Mouse (Mus musculus): ENCODE measurements at regions not wholly inside any gene's neighbourhood (a gene's known extent, or its start where the extent isn't known, plus 50 kb on each side); places are given as distances from the start of the nearest gene placed in this dataset.
A peak's percentile ranks its signal among the peaks of the same experiment; 100 is the strongest.

DNA sequence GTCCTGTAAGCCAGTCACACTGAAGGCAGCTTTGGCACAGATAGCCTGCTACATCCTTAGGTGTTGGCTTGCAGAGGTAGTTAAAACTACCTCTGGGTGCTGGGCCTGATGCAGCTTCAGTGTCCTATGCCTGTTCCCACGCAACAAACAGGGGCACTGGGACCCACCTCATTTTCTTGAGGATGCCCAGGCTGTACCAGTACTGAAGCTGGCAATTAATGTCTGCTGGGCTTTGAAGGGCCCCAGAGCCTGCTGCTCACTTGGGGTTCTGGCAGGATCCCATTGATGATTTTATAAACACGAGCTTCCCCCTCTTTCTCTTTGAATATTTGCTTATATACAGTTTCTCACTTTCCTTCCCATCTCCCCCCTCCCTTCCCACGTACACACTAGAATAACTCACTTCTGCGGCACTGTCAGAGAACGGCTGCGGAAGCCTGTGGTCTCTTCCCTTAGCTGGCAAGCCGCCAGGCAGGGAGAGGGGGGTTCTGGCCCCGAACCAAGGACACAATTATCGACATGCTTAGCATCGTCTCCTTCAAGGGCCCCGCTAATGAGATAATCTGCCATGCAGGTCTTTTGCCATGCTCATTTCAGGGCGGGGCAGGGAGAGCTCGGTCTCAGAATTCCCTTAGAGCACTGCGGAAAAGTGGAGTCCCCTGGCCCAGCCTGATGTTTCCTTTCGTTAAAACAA lies 182.9 kb downstream of the Abhd5 start:
- Histone ChIP-seq H3K4me3 (ENCODE audit: insufficient read depth in 1 of 2, low read depth in 1 of 2, low read length in 2 of 2, poor library complexity in 1 of 2, severe bottlenecking in 1 of 2) (no peak overlapping the region), H3K36me3 (ENCODE audit: control insufficient read depth, insufficient read depth, low read length, poor library complexity, severe bottlenecking) (no peaks in the 10 kb centered on the region), H3K9me3 (ENCODE audit: control insufficient read depth, insufficient read depth, low read depth, low read length) (no peaks in the 10 kb centered on the region), H3K27ac (ENCODE audit: insufficient read depth, low read depth, low read length, poor library complexity, severe bottlenecking) (no peak overlapping the region), H3K9ac (ENCODE audit: insufficient read depth, low read depth, low read length, poor library complexity, severe bottlenecking) (no peak overlapping the region), H3K4me1 (ENCODE audit: control insufficient read depth in 2 of 2, insufficient read depth in 2 of 2, low read length in 2 of 2, poor library complexity in 1 of 2) (no peaks in the 10 kb centered on the region)
- no peak for DNase-seq (ENCODE audit: low read depth, low spot score)
- TF ChIP-seq ZC3H11A (IDR thresholded peaks at IDR 0.05; ENCODE audit: borderline replicate concordance, low read depth, low read length) = no peak
- in situ Hi-C loops (cut with MboI; ENCODE audit: low sequenced_read_pairs in 2 of 2, unreplicated experiment in 2 of 2) = no loop called here

GRCm38 (mm10) chr9:122534965-122535364 lies 183.6 kb downstream of the Abhd5 start:
- H3K9me3 ChIP-seq (ENCODE audit: control insufficient read depth, insufficient read depth, low read depth, low read length) = no peaks in the 10 kb centered on the region
- H3K9ac ChIP-seq (ENCODE audit: insufficient read depth, low read depth, low read length, poor library complexity, severe bottlenecking) = no peak overlapping the region
- in situ Hi-C loops (cut with MboI; ENCODE audit: low sequenced_read_pairs in 2 of 2, unreplicated experiment in 2 of 2) = no loop called here
- no peak for TF ChIP-seq ZC3H11A (IDR thresholded peaks at IDR 0.05; ENCODE audit: borderline replicate concordance, low read depth, low read length)
- no peak for TF ChIP-seq MAFK (IDR thresholded peaks at IDR 0.05; ENCODE audit: insufficient read depth, low read depth, low read length)
- TF ChIP-seq CHD2 (IDR thresholded peaks at IDR 0.05; ENCODE audit: low read depth, low read length) = no peak
- no peak for TF ChIP-seq HCFC1 (IDR thresholded peaks at IDR 0.05; ENCODE audit: borderline replicate concordance, insufficient read depth, low read length)
- TF ChIP-seq ZNF384 (IDR thresholded peaks at IDR 0.05; ENCODE audit: low read depth, low read length) = no peak
- DNase-seq (ENCODE audit: low read depth, low spot score) = no peak
- no peak overlapping the region for H3K27ac ChIP-seq (ENCODE audit: insufficient read depth, low read depth, low read length, poor library complexity, severe bottlenecking)
- H3K4me1 ChIP-seq (ENCODE audit: control insufficient read depth in 2 of 2, insufficient read depth in 2 of 2, low read length in 2 of 2, poor library complexity in 1 of 2) = no peaks in the 10 kb centered on the region
- H3K4me3 ChIP-seq (ENCODE audit: insufficient read depth in 1 of 2, low read depth in 1 of 2, low read length in 2 of 2, poor library complexity in 1 of 2, severe bottlenecking in 1 of 2) = no peak overlapping the region
- H3K36me3 ChIP-seq (ENCODE audit: control insufficient read depth, insufficient read depth, low read length, poor library complexity, severe bottlenecking) = no peaks in the 10 kb centered on the region

- in situ Hi-C loops (cut with MboI; ENCODE audit: low sequenced_read_pairs in 2 of 2, unreplicated experiment in 2 of 2) = no loop called here
- DNase-seq (ENCODE audit: low read depth, low spot score) = peak; percentile 15
- H3K9ac ChIP-seq (ENCODE audit: insufficient read depth, low read depth, low read length, poor library complexity, severe bottlenecking) = no peak overlapping the region
- no peak for TF ChIP-seq ZNF384 (IDR thresholded peaks at IDR 0.05; ENCODE audit: low read depth, low read length)
- no peak for TF ChIP-seq CHD2 (IDR thresholded peaks at IDR 0.05; ENCODE audit: low read depth, low read length)
- no peak for TF ChIP-seq HCFC1 (IDR thresholded peaks at IDR 0.05; ENCODE audit: borderline replicate concordance, insufficient read depth, low read length)
- TF ChIP-seq ZC3H11A (IDR thresholded peaks at IDR 0.05; ENCODE audit: borderline replicate concordance, low read depth, low read length) = no peak
- TF ChIP-seq MAFK (IDR thresholded peaks at IDR 0.05; ENCODE audit: insufficient read depth, low read depth, low read length) = no peak
- H3K4me1 ChIP-seq (ENCODE audit: control insufficient read depth in 2 of 2, insufficient read depth in 2 of 2, low read length in 2 of 2, poor library complexity in 1 of 2) = no peaks in the 10 kb centered on the region
- no peaks in the 10 kb centered on the region for H3K36me3 ChIP-seq (ENCODE audit: control insufficient read depth, insufficient read depth, low read length, poor library complexity, severe bottlenecking)
- H3K27ac ChIP-seq (ENCODE audit: insufficient read depth, low read depth, low read length, poor library complexity, severe bottlenecking) = no peak overlapping the region
- H3K9me3 ChIP-seq (ENCODE audit: control insufficient read depth, insufficient read depth, low read depth, low read length) = no peaks in the 10 kb centered on the region
- H3K4me3 ChIP-seq (ENCODE audit: insufficient read depth in 1 of 2, low read depth in 1 of 2, low read length in 2 of 2, poor library complexity in 1 of 2, severe bottlenecking in 1 of 2) = no peak overlapping the region
Measured at GRCm38 (mm10) chr9:122540091-122540490, 188.7 kb downstream of the Abhd5 start.

GRCm38 (mm10) chr9:122556051-122556450 lies 191.1 kb upstream of the Topaz1 start:
- no peak for DNase-seq (ENCODE audit: low read depth, low spot score)
- H3K4me3 ChIP-seq (ENCODE audit: insufficient read depth in 1 of 2, low read depth in 1 of 2, low read length in 2 of 2, poor library complexity in 1 of 2, severe bottlenecking in 1 of 2) = no peak overlapping the region
- TF ChIP-seq CHD2 (IDR thresholded peaks at IDR 0.05; ENCODE audit: low read depth, low read length) (no peak), ZC3H11A (IDR thresholded peaks at IDR 0.05; ENCODE audit: borderline replicate concordance, low read depth, low read length) (no peak), HCFC1 (IDR thresholded peaks at IDR 0.05; ENCODE audit: borderline replicate concordance, insufficient read depth, low read length) (no peak), ZNF384 (IDR thresholded peaks at IDR 0.05; ENCODE audit: low read depth, low read length) (no peak), MAFK (IDR thresholded peaks at IDR 0.05; ENCODE audit: insufficient read depth, low read depth, low read length) (no peak)

GRCm38 (mm10) chr9:122566060-122566459 lies 181.1 kb upstream of the Topaz1 start:
- no peak for DNase-seq (ENCODE audit: low read depth, low spot score)
- H3K36me3 ChIP-seq (ENCODE audit: control insufficient read depth, insufficient read depth, low read length, poor library complexity, severe bottlenecking) = no peaks in the 10 kb centered on the region
- TF ChIP-seq CHD2 (IDR thresholded peaks at IDR 0.05; ENCODE audit: low read depth, low read length) (no peak), ZC3H11A (IDR thresholded peaks at IDR 0.05; ENCODE audit: borderline replicate concordance, low read depth, low read length) (no peak), MAFK (IDR thresholded peaks at IDR 0.05; ENCODE audit: insufficient read depth, low read depth, low read length) (no peak), ZNF384 (IDR thresholded peaks at IDR 0.05; ENCODE audit: low read depth, low read length) (no peak), HCFC1 (IDR thresholded peaks at IDR 0.05; ENCODE audit: borderline replicate concordance, insufficient read depth, low read length) (no peak)
- H3K27ac ChIP-seq (ENCODE audit: insufficient read depth, low read depth, low read length, poor library complexity, severe bottlenecking) = no peak overlapping the region
- no peak overlapping the region for H3K9ac ChIP-seq (ENCODE audit: insufficient read depth, low read depth, low read length, poor library complexity, severe bottlenecking)
- H3K9me3 ChIP-seq (ENCODE audit: control insufficient read depth, insufficient read depth, low read depth, low read length) = no peaks in the 10 kb centered on the region
- in situ Hi-C loops (cut with MboI; ENCODE audit: low sequenced_read_pairs in 2 of 2, unreplicated experiment in 2 of 2) = no loop called here
- H3K4me3 ChIP-seq (ENCODE audit: insufficient read depth in 1 of 2, low read depth in 1 of 2, low read length in 2 of 2, poor library complexity in 1 of 2, severe bottlenecking in 1 of 2) = no peak overlapping the region
- H3K4me1 ChIP-seq (ENCODE audit: control insufficient read depth in 2 of 2, insufficient read depth in 2 of 2, low read length in 2 of 2, poor library complexity in 1 of 2) = peaks cover 2 to 10% of the 10 kb centered on the region in 2 experiments; a peak in 2 of 4 replicates

More at GRCm38 (mm10) chr9:122556051-122556450, 191.1 kb upstream of the Topaz1 start:
- Histone ChIP-seq H3K36me3 (ENCODE audit: control insufficient read depth, insufficient read depth, low read length, poor library complexity, severe bottlenecking) (no peaks in the 10 kb centered on the region), H3K9ac (ENCODE audit: insufficient read depth, low read depth, low read length, poor library complexity, severe bottlenecking) (no peak overlapping the region), H3K9me3 (ENCODE audit: control insufficient read depth, insufficient read depth, low read depth, low read length) (no peaks in the 10 kb centered on the region), H3K4me1 (ENCODE audit: control insufficient read depth in 2 of 2, insufficient read depth in 2 of 2, low read length in 2 of 2, poor library complexity in 1 of 2) (no peaks in the 10 kb centered on the region), H3K27ac (ENCODE audit: insufficient read depth, low read depth, low read length, poor library complexity, severe bottlenecking) (no peak overlapping the region)
- in situ Hi-C loops (cut with MboI; ENCODE audit: low sequenced_read_pairs in 2 of 2, unreplicated experiment in 2 of 2) = no loop called here

Data from ES-E14 (cell line).